Mouse (Mus musculus) MEL (cell line): ENCODE results near the gene Eif4a2. TPM values are rescaled to one million over a fixed set of nuclear protein-coding genes. Genes with fewer than 3 reads are reported as not detected.
A peak's percentile ranks its signal among the peaks of the same experiment; 100 is the strongest.

Experiments used
- DNase-seq: peaks from one replicate; pipeline ENCODE4 v3.0.0; 2011; ENCODE audit warnings: low read depth, low spot score
- H3K27ac ChIP-seq: 2 replicates; pipeline ENCODE4 v1.5.1; 2012; ENCODE audit warnings: low read depth, mild to moderate bottlenecking, control low read depth, low read length, moderate library complexity; ENCODE audit not compliant: control insufficient read depth
- H3K27me3 ChIP-seq, 2 experiments: fragments of 150-350 bp in 1 of 2; sonication (generic) in 1 of 2; 2 replicates each; pipeline ENCODE4 v1.6.1; 2012; ENCODE audit warnings: low read length in 2 of 2, mild to moderate bottlenecking in 2 of 2, improper control_type of control experiment in 1 of 2, moderate library complexity in 1 of 2; ENCODE audit not compliant: insufficient read depth in 2 of 2, control insufficient read depth in 1 of 2
- H3K36me3 ChIP-seq, 2 experiments: 2 replicates each; pipeline ENCODE4 v1.6.1; 2012 to 2014; ENCODE audit warnings: low read length in 2 of 2, improper control_type of control experiment in 1 of 2, inconsistent platforms in 1 of 2, mild to moderate bottlenecking in 1 of 2; ENCODE audit not compliant: insufficient read depth in 2 of 2, control insufficient read depth in 1 of 2
- H3K4me1 ChIP-seq, 2 experiments: fragments of 150-350 bp in 1 of 2; sonication (generic) in 1 of 2; 2 replicates each; pipeline ENCODE4 v1.6.1; 2012; ENCODE audit warnings: low read length in 2 of 2, improper control_type of control experiment in 1 of 2, mild to moderate bottlenecking in 1 of 2; ENCODE audit not compliant: insufficient read depth in 2 of 2, control insufficient read depth in 1 of 2
- H3K4me3 ChIP-seq, 2 experiments: fragments of 150-350 bp in 1 of 2; sonication (generic) in 1 of 2; 2 replicates each; pipeline ENCODE4 v1.5.1; 2012; ENCODE audit warnings: low read depth in 2 of 2, low read length in 2 of 2, mild to moderate bottlenecking in 2 of 2, moderate library complexity in 2 of 2, control low read depth in 1 of 2, improper control_type of control experiment in 1 of 2; ENCODE audit not compliant: control insufficient read depth in 1 of 2, insufficient read depth in 1 of 2
- H3K79me2 ChIP-seq: 2 replicates; pipeline ENCODE4 v1.6.1; 2012; ENCODE audit warnings: mild to moderate bottlenecking, low read length, moderate library complexity; ENCODE audit not compliant: control insufficient read depth, poor library complexity, insufficient read depth
- H3K9ac ChIP-seq: 2 replicates; pipeline ENCODE4 v1.6.1; 2012; ENCODE audit warnings: low read depth, mild to moderate bottlenecking, control low read depth, low read length, moderate library complexity; ENCODE audit not compliant: control insufficient read depth, poor library complexity, severe bottlenecking
- H3K9me3 ChIP-seq: fragments of 150-350 bp; sonication (generic); replicated peaks from 2 replicates; pipeline ENCODE4 v1.6.1; 2012; ENCODE audit warnings: mild to moderate bottlenecking, low read length, improper control_type of control experiment, moderate library complexity; ENCODE audit not compliant: insufficient read depth
- BHLHE40 ChIP-seq: IDR thresholded peaks from 2 replicates; pipeline ENCODE4 v1.6.1; 2012; ENCODE audit warnings: low read depth, mild to moderate bottlenecking, inconsistent platforms, low read length, improper control_type of control experiment, borderline replicate concordance
- CHD1 ChIP-seq: IDR thresholded peaks from 2 replicates; pipeline ENCODE4 v1.6.1; 2012; ENCODE audit warnings: low read depth, mild to moderate bottlenecking, inconsistent platforms, low read length, improper control_type of control experiment
- CTCF ChIP-seq, 3 experiments: IDR thresholded peaks in 2 of 3; conservative IDR thresholded peaks in 1 of 3; 2 replicates each; pipeline ENCODE4 v1.5.1; 2011 to 2012; ENCODE audit warnings: low read length in 3 of 3, low read depth in 2 of 3, mild to moderate bottlenecking in 2 of 3, improper control_type of control experiment in 1 of 3, inconsistent platforms in 1 of 3, mixed read lengths in 1 of 3, moderate library complexity in 1 of 3; ENCODE audit not compliant: control insufficient read depth in 1 of 3, insufficient read depth in 1 of 3, poor library complexity in 1 of 3, severe bottlenecking in 1 of 3
- E2F4 ChIP-seq: IDR thresholded peaks from 2 replicates; pipeline ENCODE4 v1.6.1; 2011; ENCODE audit warnings: low read depth, low read length, improper control_type of control experiment, borderline replicate concordance
- ETS1 ChIP-seq: IDR thresholded peaks from 2 replicates; pipeline ENCODE4 v1.6.1; 2012; ENCODE audit warnings: low read depth, mild to moderate bottlenecking, inconsistent platforms, low read length, improper control_type of control experiment, moderate library complexity
- JUND ChIP-seq: IDR thresholded peaks from 2 replicates; pipeline ENCODE4 v1.6.1; 2011; ENCODE audit warnings: low read depth, mild to moderate bottlenecking, improper control_type of control experiment, low read length
- MAFK ChIP-seq: IDR thresholded peaks from 2 replicates; pipeline ENCODE4 v1.6.1; 2011; ENCODE audit warnings: low read depth, mild to moderate bottlenecking, low read length, improper control_type of control experiment, borderline replicate concordance
- MEF2A ChIP-seq: IDR thresholded peaks from 2 replicates; pipeline ENCODE4 v1.6.1; 2014; ENCODE audit warnings: low read depth, mild to moderate bottlenecking, inconsistent platforms, low read length, improper control_type of control experiment; ENCODE audit not compliant: poor library complexity, insufficient replicate concordance, severe bottlenecking; ENCODE audit errors: extremely low read depth
- MYB ChIP-seq: IDR thresholded peaks from 2 replicates; pipeline ENCODE4 v1.6.1; 2011; ENCODE audit warnings: mild to moderate bottlenecking, low read depth, low read length, improper control_type of control experiment
- MYC ChIP-seq: IDR thresholded peaks from 2 replicates; pipeline ENCODE4 v1.6.1; 2011; ENCODE audit warnings: low read depth, mild to moderate bottlenecking, low read length, improper control_type of control experiment, moderate library complexity
- NELFE ChIP-seq: IDR thresholded peaks from 2 replicates; pipeline ENCODE4 v1.6.1; 2011; ENCODE audit warnings: low read depth, low read length, improper control_type of control experiment
- NRF1 ChIP-seq: IDR thresholded peaks from 2 replicates; pipeline ENCODE4 v1.6.1; 2014; ENCODE audit warnings: low read depth, mild to moderate bottlenecking, inconsistent platforms, low read length, improper control_type of control experiment, moderate library complexity; ENCODE audit not compliant: poor library complexity, insufficient read depth, severe bottlenecking
- POLR2A ChIP-seq, 2 experiments: IDR thresholded peaks; 2 replicates each; pipeline ENCODE4 v1.6.1; 2011 to 2012; ENCODE audit warnings: low read length in 2 of 2, mild to moderate bottlenecking in 2 of 2, control low read depth in 1 of 2, improper control_type of control experiment in 1 of 2, low read depth in 1 of 2, moderate library complexity in 1 of 2; ENCODE audit not compliant: control insufficient read depth in 1 of 2, insufficient read depth in 1 of 2, poor library complexity in 1 of 2
- RCOR1 ChIP-seq: IDR thresholded peaks from 2 replicates; pipeline ENCODE4 v1.6.1; 2012; ENCODE audit warnings: low read depth, mild to moderate bottlenecking, inconsistent platforms, low read length, improper control_type of control experiment
- SIN3A ChIP-seq: IDR thresholded peaks from 2 replicates; pipeline ENCODE4 v1.6.1; 2012; ENCODE audit warnings: low read length, improper control_type of control experiment, inconsistent platforms
- SMC3 ChIP-seq: IDR thresholded peaks from 2 replicates; pipeline ENCODE4 v1.6.1; 2011; ENCODE audit warnings: low read depth, low read length, improper control_type of control experiment
- TAL1 ChIP-seq: IDR thresholded peaks from 2 replicates; pipeline ENCODE4 v1.6.1; 2012; ENCODE audit warnings: mild to moderate bottlenecking, inconsistent platforms, low read length, moderate library complexity, mixed read lengths
- TBP ChIP-seq: IDR thresholded peaks from 2 replicates; pipeline ENCODE4 v1.8.0; 2011; ENCODE audit warnings: low read depth, low read length, improper control_type of control experiment
- ZC3H11A ChIP-seq: IDR thresholded peaks from 2 replicates; pipeline ENCODE4 v1.6.1; 2012; ENCODE audit warnings: low read depth, mild to moderate bottlenecking, inconsistent platforms, low read length, improper control_type of control experiment
- ZMIZ1 ChIP-seq: IDR thresholded peaks from 2 replicates; pipeline ENCODE4 v1.6.1; 2012; ENCODE audit warnings: low read depth, mild to moderate bottlenecking, inconsistent platforms, low read length, improper control_type of control experiment, moderate library complexity
- ZNF384 ChIP-seq: IDR thresholded peaks from 2 replicates; pipeline ENCODE4 v1.6.1; 2012; ENCODE audit warnings: low read depth, mild to moderate bottlenecking, inconsistent platforms, low read length, improper control_type of control experiment
- polyA plus RNA-seq, 2 experiments: library from polyadenylated mRNA; stranded (reverse) in 1 of 2; unstranded in 1 of 2; fragments of >175 nt in 1 of 2; fragments of >200 nt in 1 of 2; gene quantifications; 2 replicates each; pipeline versions ENCODE4 v1.2.1 to v1.2.4; 2012; ENCODE audit warnings: low replicate concordance in 2 of 2, low read depth in 1 of 2; ENCODE audit not compliant: insufficient read length in 2 of 2, insufficient read depth in 1 of 2, missing spikeins in 1 of 2
- total RNA-seq: library from RNA; depleted of rRNA; stranded (reverse); fragments of 300-350 nt; gene quantifications from 2 replicates; pipeline ENCODE4 v1.2.3, GENCODE M21; 2012

Gene Eif4a2
- total and polyA plus RNA-seq, 3 experiments = 248 to 2,083 (median 290) TPM

DNA sequence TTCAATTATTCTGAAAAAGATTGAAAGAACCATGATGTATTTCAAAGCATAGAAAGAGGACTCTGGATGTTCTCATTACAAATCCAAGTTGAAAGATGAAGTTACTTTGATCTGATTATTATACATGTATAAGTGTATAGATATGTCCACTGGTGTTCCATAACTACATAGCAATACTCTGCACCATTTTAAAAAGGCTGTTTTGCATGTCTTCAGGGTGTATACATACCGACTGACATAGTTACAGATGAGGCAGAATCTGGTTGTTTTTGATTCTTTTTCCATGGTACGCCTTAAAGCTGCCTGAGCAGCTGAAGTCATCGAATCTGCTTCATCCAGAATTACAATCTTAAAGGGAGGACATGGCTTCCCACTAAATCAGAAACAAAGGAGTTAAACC lies 8.2 kb downstream of the Eif4a2 start:
- no peak overlapping the region for H3K27ac ChIP-seq
- DNase-seq = peak; percentile 52
- TF ChIP-seq SIN3A (no peak), MAFK (no peak), ZNF384 (no peak), POLR2A (IDR thresholded peaks at IDR 0.05; ENCODE audit: control insufficient read depth in 1 of 2, insufficient read depth in 1 of 2, low read depth in 1 of 2, low read length in 2 of 2, poor library complexity in 1 of 2) (no peak), MEF2A (no peak), ZMIZ1 (no peak), BHLHE40 (no peak), CHD1 (no peak), MYC (no peak), NRF1 (no peak), E2F4 (no peak), TAL1 (no peak), CTCF (IDR thresholded peaks at IDR 0.05 in 2 of 3, conservative IDR thresholded peaks at IDR 0.05 in 1 of 3; ENCODE audit: control insufficient read depth in 1 of 3, insufficient read depth in 1 of 3, low read depth in 2 of 3, low read length in 3 of 3, poor library complexity in 1 of 3, severe bottlenecking in 1 of 3) (no peak), RCOR1 (no peak), NELFE (no peak)
- no peaks in the 10 kb centered on the region for H3K4me1 ChIP-seq
- H3K9ac ChIP-seq = no peak overlapping the region
- H3K9me3 ChIP-seq = no peaks in the 10 kb centered on the region
- peaks cover 13 to 18% of the 10 kb centered on the region in 2 experiments for H3K36me3 ChIP-seq
- H3K79me2 ChIP-seq = peaks cover 21% of the 10 kb centered on the region
- no peak overlapping the region for H3K4me3 ChIP-seq
- H3K27me3 ChIP-seq = no peaks in the 10 kb centered on the region

DNA sequence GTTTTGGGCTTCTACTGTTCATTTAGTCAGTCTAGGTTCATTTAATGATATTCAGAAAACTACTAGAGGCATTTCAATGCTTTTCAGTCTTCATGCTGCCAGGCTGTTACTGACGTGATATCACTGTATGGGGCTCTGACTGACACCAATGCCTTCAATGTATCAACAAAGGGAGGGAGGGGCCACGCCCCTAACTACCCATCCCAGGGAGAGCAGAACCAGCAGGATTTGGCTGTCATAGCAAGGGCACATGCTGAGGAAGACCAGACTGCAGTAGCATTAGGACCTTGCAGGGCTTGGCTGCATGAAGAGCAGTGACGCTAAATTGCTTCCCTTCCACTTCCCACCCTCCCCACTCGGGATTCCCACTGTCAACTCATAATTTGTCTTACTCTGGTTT lies 9.9 kb downstream of the Eif4a2 start:
- Histone ChIP-seq H3K9ac (no peak overlapping the region), H3K79me2 (peaks cover 8% of the 10 kb centered on the region; the same call in 1 of the 2 replicates), H3K36me3 (peaks cover 9 to 13% of the 10 kb centered on the region in 2 experiments), H3K27me3 (no peaks in the 10 kb centered on the region), H3K4me1 (no peaks in the 10 kb centered on the region), H3K4me3 (no peak overlapping the region), H3K9me3 (no peaks in the 10 kb centered on the region), H3K27ac (no peak overlapping the region)
- no peak for DNase-seq
- TF ChIP-seq JUND (no peak), TAL1 (no peak), MYC (no peak), SIN3A (no peak), NRF1 (no peak), TBP (no peak), ETS1 (no peak), SMC3 (no peak), ZC3H11A (no peak), POLR2A (IDR thresholded peaks at IDR 0.05; ENCODE audit: control insufficient read depth in 1 of 2, insufficient read depth in 1 of 2, low read depth in 1 of 2, low read length in 2 of 2, poor library complexity in 1 of 2) (no peak), MYB (no peak), E2F4 (no peak), CTCF (IDR thresholded peaks at IDR 0.05 in 2 of 3, conservative IDR thresholded peaks at IDR 0.05 in 1 of 3; ENCODE audit: control insufficient read depth in 1 of 3, insufficient read depth in 1 of 3, low read depth in 2 of 3, low read length in 3 of 3, poor library complexity in 1 of 3, severe bottlenecking in 1 of 3) (no peak)
